Mouse (Mus musculus) CD4-positive, CD25-positive, alpha-beta regulatory T cell, adult 2 months (primary cell): ENCODE data around the gene Fbrs.

Experiments used
- DNase-seq: peaks from one replicate; pipeline ENCODE4 v3.0.0-alpha.2; 2012; ENCODE audit warnings: low read depth, low spot score

The Fbrs gene

GRCm38 (mm10) chr7:127516344-127516743, 37.3 kb downstream of the Fbrs start:
- no peak for DNase-seq

- no peak for DNase-seq
These were observed 40.3 kb downstream of the Fbrs start, which contains the start of gene Gm42715 for GRCm38 (mm10) chr7:127519284-127519683. Gm42715 (plus strand) TSS chr7:127519584.
